Mouse (Mus musculus): ENCODE measurements around the gene Lhx6. TPM values are rescaled to one million over a fixed set of nuclear protein-coding genes. Genes with fewer than 3 reads are reported as not detected.

Gene Lhx6
- polyA plus RNA-seq, 1 experiment from 2014 or later: 6.4 TPM

DNA sequence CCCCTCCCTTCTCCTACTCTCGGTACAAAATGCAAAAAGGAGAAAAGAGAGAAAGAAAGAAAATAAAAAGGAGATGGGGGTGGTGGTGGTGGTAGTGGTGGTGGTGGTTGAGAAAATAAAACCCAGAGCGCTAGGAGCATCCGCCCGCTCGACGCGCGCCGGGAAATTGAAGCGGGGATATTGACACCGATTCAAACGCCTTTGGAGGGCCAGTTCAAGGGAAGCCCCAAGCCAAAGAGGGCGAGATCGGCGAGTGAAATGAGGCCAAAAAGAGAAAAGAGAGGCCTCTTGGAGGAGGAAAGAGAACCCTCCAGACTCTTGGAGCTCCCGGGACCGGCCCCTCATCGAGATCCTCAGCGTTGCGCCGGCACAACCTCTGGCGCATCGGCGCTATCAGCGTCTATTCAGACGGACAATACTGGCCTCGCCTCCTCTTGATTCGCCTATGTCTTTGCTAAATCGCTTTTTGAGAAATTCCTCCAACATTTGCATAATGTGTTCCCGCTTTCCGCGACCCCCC is 712 bp downstream of the Lhx6 start:
- no peak for ATAC-seq (ENCODE audit: borderline replicate concordance, extremely low read depth, low FRiP score, low TSS enrichment)
- peak overlapping the region; percentile 41; the same call in 1 of the 2 replicates for H3K9ac ChIP-seq

DNA sequence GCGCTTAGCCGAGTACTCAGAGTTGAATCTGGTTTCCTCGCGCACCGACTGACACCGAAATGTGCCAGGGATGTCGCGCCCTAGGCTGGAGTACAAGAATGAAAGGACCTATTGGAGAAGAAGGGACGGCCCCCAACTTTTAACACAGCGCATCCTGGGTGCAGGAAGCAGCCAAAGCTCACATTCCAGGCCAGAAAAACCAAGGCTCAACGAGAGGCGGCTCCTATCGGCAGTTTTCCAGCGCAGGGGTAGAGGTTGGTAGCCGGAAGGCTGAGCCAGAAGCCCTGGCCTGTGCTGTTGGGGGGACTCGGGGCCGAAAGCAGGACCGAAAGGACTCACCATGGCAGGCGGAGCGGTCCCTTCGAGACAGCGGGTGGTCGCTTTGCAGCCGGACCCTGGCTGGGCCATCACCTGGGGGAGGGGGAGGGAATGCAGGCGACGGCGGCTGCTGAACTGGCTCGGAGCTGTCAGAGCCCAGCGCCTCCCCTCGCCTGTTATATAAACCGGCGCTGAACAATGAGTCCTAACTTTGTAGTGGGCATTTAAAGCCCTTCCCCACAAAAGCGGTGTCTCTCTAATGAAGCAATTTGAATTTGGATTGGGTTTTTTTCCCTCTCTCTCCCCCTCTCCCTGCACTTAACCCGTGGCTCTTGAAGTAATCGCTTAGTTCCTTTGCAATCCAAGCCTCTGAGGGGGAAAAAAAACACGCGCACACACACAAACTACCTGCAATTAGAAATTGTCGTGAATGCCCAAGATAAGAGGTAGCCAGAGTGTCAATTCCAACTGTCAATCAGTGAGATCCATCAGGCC is 1.4 kb downstream of the Lhx6 start:
- H3K36me3 ChIP-seq: no peaks in the 10 kb centered on the region
- H3K9me3 ChIP-seq: no peaks in the 10 kb centered on the region
- H3K9ac ChIP-seq: peak overlapping the region; percentile 41; the same call in 1 of the 2 replicates
- under 1% methylated on average over 38 of the region's 38 CpGs for WGBS
- no peak for ATAC-seq (ENCODE audit: borderline replicate concordance, extremely low read depth, low FRiP score, low TSS enrichment)
- H3K4me1 ChIP-seq: peaks cover 37% of the 10 kb centered on the region
- H3K27me3 ChIP-seq: peaks cover 98% of the 10 kb centered on the region
- peak overlapping the region; percentile 84 for H3K4me2 ChIP-seq
- H3K4me3 ChIP-seq: peak overlapping the region; percentile 48
- no peak overlapping the region for H3K27ac ChIP-seq

More for the DNA sequence above, 712 bp downstream of the Lhx6 start:
- peaks cover 37% of the 10 kb centered on the region for H3K4me1 ChIP-seq
- no peaks in the 10 kb centered on the region for H3K9me3 ChIP-seq
- under 1% methylated on average over 32 of the region's 32 CpGs for WGBS
- H3K4me3 ChIP-seq: peak overlapping the region; percentile 48
- H3K27me3 ChIP-seq: peaks cover 97% of the 10 kb centered on the region
- peak overlapping the region; percentile 84 for H3K4me2 ChIP-seq
- H3K27ac ChIP-seq: peak overlapping the region; percentile 33; the same call in 1 of the 2 replicates
- H3K36me3 ChIP-seq: no peaks in the 10 kb centered on the region

DNA sequence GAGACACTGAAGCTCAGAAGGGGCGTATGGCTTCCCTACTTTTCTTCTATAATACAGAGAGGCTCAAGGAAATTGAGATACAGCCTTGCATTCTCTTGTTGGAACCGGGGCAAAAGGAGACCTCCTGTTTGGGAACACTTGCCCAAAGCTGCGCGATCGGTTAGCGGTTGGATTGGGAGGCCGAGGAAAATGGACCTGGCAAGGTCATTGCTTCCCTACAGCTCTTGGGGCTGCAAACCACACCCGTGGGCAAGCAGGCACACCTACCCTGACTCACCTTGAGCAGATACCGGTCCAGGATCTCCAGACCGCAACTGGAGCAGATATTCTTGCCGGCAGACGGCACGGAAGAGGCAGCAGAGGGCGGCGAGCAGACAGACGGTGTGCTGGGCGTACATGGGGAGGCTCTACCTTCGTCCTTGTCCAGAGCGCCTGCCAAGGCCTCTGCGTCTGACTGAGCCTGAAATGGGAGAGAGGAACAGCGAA is 2.1 kb downstream of the Lhx6 start:
- Histone ChIP-seq H3K4me2 (peak overlapping the region; percentile 84), H3K4me3 (peak overlapping the region; percentile 48), H3K9me3 (no peaks in the 10 kb centered on the region), H3K36me3 (no peaks in the 10 kb centered on the region), H3K27me3 (peaks cover 99% of the 10 kb centered on the region), H3K9ac (peak overlapping the region; percentile 20; the same call in 1 of the 2 replicates), H3K4me1 (peaks cover 37% of the 10 kb centered on the region), H3K27ac (no peak overlapping the region)
- ATAC-seq (ENCODE audit: borderline replicate concordance, extremely low read depth, low FRiP score, low TSS enrichment): no peak
- 2% methylated on average over 21 of the region's 21 CpGs for WGBS

DNA sequence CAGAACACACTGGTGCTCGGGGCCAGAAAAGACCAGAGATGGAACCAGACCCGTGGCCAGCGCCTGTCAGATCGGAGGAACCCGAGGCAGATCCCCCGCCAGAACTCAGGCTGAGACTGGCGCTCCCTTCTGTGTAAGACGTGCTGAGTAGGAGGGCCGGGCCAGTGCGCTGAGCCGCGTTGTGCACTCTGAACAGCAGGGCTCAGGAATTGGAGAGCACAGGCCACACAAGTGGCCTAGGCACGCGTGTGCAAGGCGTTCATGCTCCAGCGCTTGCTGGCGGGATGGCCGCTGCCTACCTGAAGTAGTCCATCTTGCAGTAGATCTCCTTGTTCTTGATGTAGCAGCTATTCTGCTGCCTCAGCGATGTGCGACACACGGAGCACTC is 2.7 kb downstream of the Lhx6 start:
- H3K36me3 ChIP-seq: no peaks in the 10 kb centered on the region
- H3K9me3 ChIP-seq: no peaks in the 10 kb centered on the region
- peak overlapping the region; percentile 84 for H3K4me2 ChIP-seq
- 2% methylated on average over 21 of the region's 21 CpGs for WGBS
- H3K27ac ChIP-seq: no peak overlapping the region
- H3K4me1 ChIP-seq: peaks cover 37% of the 10 kb centered on the region
- peak; percentile 51; the same call in 1 of the 2 replicates for ATAC-seq (ENCODE audit: borderline replicate concordance, extremely low read depth, low FRiP score, low TSS enrichment)
- peaks cover 99% of the 10 kb centered on the region for H3K27me3 ChIP-seq
- no peak overlapping the region for H3K9ac ChIP-seq
- H3K4me3 ChIP-seq: peak overlapping the region; percentile 48

DNA sequence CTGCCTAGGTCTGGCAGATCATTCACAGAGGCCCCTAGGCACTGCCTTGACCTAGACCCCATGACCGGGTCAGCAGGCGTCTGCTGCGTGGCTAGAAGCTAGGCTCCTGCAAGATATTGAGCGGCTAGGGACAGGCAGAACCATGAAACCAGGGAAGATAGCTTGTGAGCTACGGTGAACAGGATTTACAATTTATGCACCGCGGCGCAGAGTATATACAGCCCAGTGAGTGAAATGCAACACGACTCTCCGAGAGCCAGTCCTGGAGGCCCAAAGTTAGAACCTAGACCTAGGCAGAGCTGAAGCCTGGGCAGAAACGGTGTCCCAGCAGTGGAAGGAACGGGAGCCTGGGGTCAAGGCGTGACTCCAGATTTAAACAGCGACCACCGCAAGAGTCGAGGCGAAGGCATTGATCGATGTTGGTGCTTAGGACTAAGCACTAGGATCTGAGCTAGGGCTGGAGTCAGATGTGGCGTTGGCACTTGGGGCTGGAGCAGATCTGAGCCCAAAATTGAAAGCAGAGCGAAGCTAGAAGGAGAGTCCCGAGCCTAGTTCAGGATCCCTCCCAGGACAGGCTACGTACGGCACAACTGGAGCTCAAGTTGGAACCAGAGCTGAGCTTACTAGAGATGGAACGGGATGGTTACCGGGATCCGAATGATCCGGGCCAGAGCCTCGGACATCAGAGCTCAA is 3.2 kb downstream of the Lhx6 start:
- 5% methylated on average over 28 of the region's 28 CpGs for WGBS
- H3K9ac ChIP-seq: no peak overlapping the region
- H3K4me2 ChIP-seq: peak overlapping the region; percentile 84
- H3K4me1 ChIP-seq: peaks cover 37% of the 10 kb centered on the region
- peak overlapping the region; percentile 48 for H3K4me3 ChIP-seq
- H3K27ac ChIP-seq: no peak overlapping the region
- peaks cover 100% of the 10 kb centered on the region for H3K27me3 ChIP-seq
- no peaks in the 10 kb centered on the region for H3K36me3 ChIP-seq
- no peaks in the 10 kb centered on the region for H3K9me3 ChIP-seq
- no peak for ATAC-seq (ENCODE audit: borderline replicate concordance, extremely low read depth, low FRiP score, low TSS enrichment)

DNA sequence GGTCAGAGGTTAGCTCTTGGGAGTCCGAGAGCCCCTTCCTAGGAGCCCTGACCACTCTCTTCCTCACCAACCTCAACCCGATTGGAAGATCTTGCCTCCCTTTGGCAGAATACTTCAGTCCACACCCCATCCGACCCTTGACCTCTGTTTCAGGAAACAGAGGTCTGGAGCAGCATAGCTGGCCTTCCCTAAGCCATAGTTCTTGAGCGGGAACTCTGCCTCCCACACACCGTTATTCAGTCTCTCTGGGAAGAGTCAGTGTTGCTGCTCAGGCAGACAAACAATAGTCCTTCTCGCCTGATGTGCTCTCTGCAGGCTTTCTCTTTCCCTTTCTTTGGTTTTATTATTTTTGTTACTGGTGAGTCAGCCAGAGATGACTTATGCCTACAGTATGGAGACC is 5.5 kb downstream of the Lhx6 start:
- Histone ChIP-seq H3K4me1 (peaks cover 24% of the 10 kb centered on the region), H3K4me2 (no peak overlapping the region), H3K4me3 (no peak overlapping the region), H3K9ac (no peak overlapping the region), H3K36me3 (no peaks in the 10 kb centered on the region), H3K27ac (no peak overlapping the region), H3K9me3 (no peaks in the 10 kb centered on the region), H3K27me3 (peaks cover 100% of the 10 kb centered on the region)
- WGBS: 12% methylated on average over 6 of the region's 6 CpGs
- ATAC-seq (ENCODE audit: borderline replicate concordance, extremely low read depth, low FRiP score, low TSS enrichment): no peak

DNA sequence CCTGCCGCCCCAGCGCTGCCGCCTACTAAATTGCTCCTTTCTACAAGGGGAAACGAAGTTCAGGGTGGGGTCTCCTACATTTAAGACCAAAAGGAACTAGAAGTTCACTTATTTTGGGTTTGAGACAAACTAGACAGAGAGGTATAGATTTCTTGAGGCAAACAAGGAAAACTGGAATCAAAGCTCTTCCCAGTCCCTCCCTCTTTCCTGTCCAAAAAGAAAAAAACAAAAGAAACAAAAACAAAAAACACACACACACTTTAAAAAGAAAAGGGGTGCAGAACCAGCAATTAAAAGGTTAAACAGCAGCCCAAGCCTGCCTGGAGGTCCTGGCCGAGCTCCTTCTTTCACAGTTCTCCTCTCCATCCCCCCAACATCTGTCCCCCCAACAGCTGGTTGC is 7.2 kb downstream of the Lhx6 start:
- peaks cover 13% of the 10 kb centered on the region for H3K4me1 ChIP-seq
- no peak for ATAC-seq (ENCODE audit: borderline replicate concordance, extremely low read depth, low FRiP score, low TSS enrichment)
- H3K4me3 ChIP-seq: no peak overlapping the region
- no peak overlapping the region for H3K9ac ChIP-seq
- H3K36me3 ChIP-seq: no peaks in the 10 kb centered on the region
- H3K27me3 ChIP-seq: peaks cover 100% of the 10 kb centered on the region
- 12% methylated on average over 5 of the region's 5 CpGs for WGBS
- H3K4me2 ChIP-seq: no peak overlapping the region
- H3K27ac ChIP-seq: no peak overlapping the region
- H3K9me3 ChIP-seq: no peaks in the 10 kb centered on the region

DNA sequence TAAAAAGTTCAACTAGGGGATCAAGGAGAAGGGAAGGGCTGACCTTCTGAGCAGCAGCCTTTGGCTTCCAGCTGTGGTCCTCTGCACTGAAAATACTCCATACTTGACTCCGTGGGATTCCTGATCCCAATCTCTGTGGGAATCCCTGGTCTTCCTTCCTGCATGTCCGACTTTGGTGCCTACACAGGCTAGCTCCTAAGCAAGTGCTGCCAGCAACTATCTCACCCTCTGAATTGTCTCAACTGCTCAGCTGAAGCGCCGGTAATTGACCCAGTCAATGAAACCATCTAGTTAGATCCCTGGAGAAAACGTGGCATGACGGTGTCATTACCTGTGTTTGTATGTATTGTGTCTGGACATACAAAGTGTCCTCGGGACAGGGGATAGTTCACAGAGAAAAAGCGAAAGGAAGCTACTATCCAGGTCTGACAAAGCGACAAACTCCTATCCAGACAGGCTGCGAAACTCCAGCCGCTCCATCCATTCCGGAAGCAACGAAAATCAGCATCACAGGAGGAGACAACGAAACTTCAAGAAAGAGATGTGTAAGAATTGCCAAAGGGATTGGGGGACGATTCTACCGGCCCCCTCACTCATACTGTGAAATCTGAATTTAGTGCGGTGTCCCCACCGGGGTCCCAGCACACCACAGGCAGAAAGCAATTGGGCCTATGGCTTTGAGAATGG is 7.9 kb downstream of the Lhx6 start:
- Histone ChIP-seq H3K4me2 (no peak overlapping the region), H3K27ac (no peak overlapping the region), H3K4me3 (no peak overlapping the region), H3K9me3 (no peaks in the 10 kb centered on the region), H3K9ac (no peak overlapping the region), H3K36me3 (no peaks in the 10 kb centered on the region), H3K27me3 (peaks cover 100% of the 10 kb centered on the region), H3K4me1 (peaks cover 7% of the 10 kb centered on the region)
- WGBS: 11% methylated on average over 18 of the region's 18 CpGs
- ATAC-seq (ENCODE audit: borderline replicate concordance, extremely low read depth, low FRiP score, low TSS enrichment): no peak

DNA sequence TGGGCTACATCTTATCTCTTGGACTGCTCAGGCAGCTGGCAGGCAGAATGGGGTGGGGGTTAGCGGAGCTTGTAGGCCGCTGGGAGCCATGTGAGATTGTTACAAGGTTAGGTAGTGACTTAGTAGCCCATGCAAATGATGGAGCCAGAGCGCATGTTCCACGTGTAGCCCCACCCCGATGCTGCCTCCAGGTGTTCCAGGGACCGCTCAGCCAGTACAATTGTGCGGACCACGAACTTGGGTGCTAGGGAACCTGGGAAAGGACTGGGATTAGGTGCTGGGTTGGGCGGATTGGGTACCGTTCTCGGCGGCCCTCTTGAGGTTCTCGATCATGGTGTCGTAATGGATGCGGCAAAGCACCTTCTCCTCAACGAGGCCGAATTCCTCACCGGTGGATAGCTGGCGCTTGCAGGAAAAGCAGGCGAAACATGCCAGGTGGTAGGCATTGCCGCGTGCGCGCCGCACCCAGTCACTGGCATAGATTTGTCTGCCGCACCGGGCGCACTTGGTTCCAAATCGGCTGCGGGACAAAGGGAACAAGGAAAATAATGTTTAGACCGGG is 11.2 kb downstream of the Lhx6 start:
- Histone ChIP-seq H3K9ac (no peak overlapping the region), H3K27ac (no peak overlapping the region), H3K4me1 (peaks cover 20% of the 10 kb centered on the region), H3K36me3 (no peaks in the 10 kb centered on the region), H3K9me3 (no peaks in the 10 kb centered on the region), H3K27me3 (peaks cover 100% of the 10 kb centered on the region), H3K4me2 (0 out of 2 replicates have a peak overlapping the region, but pooled peaks have one; percentile 1), H3K4me3 (no peak overlapping the region)
- WGBS: 10% methylated on average over 31 of the region's 31 CpGs
- ATAC-seq (ENCODE audit: borderline replicate concordance, extremely low read depth, low FRiP score, low TSS enrichment): no peak

DNA sequence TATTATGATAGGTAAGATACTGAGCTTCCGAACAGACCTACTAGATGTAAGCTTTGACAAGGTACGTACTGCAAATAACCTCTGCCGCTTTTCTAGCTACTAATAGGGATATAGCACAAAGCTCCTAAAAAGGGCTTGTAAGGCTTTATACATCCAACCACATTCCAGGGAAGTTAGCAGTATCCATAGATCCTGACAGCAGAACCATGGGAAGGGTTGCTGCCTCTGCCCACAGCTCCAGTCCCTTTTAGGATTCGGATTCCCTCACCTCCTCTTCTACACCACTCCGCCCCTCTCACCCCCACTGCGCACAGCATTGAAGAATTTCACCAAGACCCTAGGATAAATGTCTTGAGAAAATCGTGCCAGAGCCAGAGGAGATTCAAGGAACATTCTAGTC is 11.9 kb downstream of the Lhx6 start:
- Histone ChIP-seq H3K27me3 (peaks cover 99% of the 10 kb centered on the region), H3K4me2 (no peak overlapping the region), H3K9me3 (no peaks in the 10 kb centered on the region), H3K27ac (no peak overlapping the region), H3K36me3 (no peaks in the 10 kb centered on the region), H3K4me3 (no peak overlapping the region), H3K9ac (no peak overlapping the region), H3K4me1 (peaks cover 20% of the 10 kb centered on the region)
- 26% methylated on average over 7 of the region's 7 CpGs for WGBS
- no peak for ATAC-seq (ENCODE audit: borderline replicate concordance, extremely low read depth, low FRiP score, low TSS enrichment)

DNA sequence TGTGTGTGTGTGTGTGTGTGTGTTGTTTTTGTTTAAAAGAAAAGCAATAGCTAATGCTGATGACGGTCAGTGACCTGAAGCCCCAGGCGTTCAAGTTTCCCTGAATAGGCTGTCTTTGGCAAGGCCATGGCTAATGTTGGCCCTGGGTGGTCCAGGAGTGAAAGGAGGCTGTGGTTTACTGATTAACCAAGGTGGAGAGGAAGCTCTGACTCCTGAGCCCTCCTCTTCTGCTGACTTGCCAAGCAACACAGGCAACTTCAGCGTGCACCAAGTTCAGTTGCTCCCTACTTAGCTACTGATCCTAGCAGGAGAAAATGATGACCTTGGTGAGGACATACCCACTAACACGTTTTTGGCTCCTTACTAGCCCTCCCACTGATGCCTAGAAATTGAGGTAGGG is 12.5 kb downstream of the Lhx6 start:
- peaks cover 20% of the 10 kb centered on the region for H3K4me1 ChIP-seq
- WGBS: 15% methylated on average over 4 of the region's 4 CpGs
- no peak overlapping the region for H3K4me3 ChIP-seq
- H3K9ac ChIP-seq: no peak overlapping the region
- no peak overlapping the region for H3K27ac ChIP-seq
- ATAC-seq (ENCODE audit: borderline replicate concordance, extremely low read depth, low FRiP score, low TSS enrichment): no peak
- no peaks in the 10 kb centered on the region for H3K9me3 ChIP-seq
- peaks cover 97% of the 10 kb centered on the region for H3K27me3 ChIP-seq
- no peaks in the 10 kb centered on the region for H3K36me3 ChIP-seq
- peak overlapping the region; percentile 2; the same call in 1 of the 2 replicates for H3K4me2 ChIP-seq

Measured in lung, embryonic 15.5 days (tissue).